Mouse (Mus musculus): Measurements from ENCODE around the gene Golm1.

DNA sequence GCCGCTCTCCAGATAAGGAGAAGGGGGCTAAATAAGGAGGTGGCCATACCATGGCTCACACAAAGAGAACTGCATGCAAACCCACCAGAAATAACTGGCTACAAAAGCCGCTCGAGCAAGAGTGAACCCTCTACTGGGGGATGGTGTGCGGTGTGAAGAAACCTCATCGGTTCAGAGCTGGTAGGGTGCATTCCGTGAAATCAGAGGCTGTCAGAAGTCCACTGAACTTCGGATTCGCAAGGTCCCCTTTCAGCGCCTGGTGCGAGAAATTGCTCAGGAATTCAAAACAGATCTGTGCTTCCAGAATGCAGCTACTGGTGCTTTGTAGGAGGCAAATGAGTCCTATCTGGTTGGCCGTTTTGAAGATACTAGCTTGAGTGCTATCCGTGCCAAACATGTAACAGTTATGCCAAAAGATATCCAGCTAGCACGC, 12.7 kb upstream of the Golm1 start:
- TF ChIP-seq CTCF (IDR thresholded peaks at IDR 0.05; ENCODE audit: control insufficient read depth, insufficient read depth, insufficient replicate concordance, low read depth, low read length) (no peak), POLR2A (IDR thresholded peaks at IDR 0.05; ENCODE audit: control insufficient read depth, low read depth, low read length) (no peak)
